Mouse (Mus musculus): ENCODE measurements around the gene Prr18. TPM values are rescaled to one million over a fixed set of nuclear protein-coding genes. Genes with fewer than 3 reads are reported as not detected.

The Prr18 gene
- total RNA-seq, 2 experiments from 2014 or later: 0.14 to 0.18 TPM

DNA sequence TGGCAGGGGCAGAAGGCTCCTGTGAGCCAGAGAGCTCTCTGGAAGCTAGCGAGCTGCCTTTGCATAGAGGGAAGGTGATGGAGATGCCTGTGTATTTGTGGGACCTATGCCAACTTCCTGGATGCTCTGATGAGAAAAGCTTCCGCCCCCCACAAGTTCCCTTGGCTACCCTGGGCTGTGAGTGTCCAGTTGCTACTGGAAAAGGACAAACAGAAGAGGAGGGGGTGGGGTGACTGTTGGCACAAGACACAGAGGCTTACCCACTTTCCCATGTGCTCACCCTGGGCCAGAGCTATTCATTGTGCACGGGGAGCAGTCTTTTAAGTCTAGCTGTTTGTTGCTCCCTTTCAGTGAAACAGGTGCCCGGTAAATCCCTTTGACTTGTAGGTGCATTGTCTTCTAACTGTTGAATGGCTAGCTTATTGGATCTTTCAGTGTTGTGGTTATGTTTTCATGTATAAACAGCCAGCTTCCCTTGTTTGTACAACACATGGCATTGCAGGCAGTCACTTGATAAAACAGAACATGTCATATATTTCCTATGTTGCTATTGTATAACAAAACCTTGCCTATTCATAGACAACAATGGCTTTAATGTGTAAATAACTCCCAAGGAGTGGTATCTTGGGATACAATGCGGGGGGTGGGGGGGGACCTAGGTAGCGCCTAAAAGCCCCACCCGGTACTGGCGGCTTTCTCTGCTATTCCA, 2.6 kb downstream of the Prr18 start:
- intact Hi-C loops (cut with DNase I; ENCODE audit: low total_unique reads): no loop called here
- no peak for DNase-seq

DNA sequence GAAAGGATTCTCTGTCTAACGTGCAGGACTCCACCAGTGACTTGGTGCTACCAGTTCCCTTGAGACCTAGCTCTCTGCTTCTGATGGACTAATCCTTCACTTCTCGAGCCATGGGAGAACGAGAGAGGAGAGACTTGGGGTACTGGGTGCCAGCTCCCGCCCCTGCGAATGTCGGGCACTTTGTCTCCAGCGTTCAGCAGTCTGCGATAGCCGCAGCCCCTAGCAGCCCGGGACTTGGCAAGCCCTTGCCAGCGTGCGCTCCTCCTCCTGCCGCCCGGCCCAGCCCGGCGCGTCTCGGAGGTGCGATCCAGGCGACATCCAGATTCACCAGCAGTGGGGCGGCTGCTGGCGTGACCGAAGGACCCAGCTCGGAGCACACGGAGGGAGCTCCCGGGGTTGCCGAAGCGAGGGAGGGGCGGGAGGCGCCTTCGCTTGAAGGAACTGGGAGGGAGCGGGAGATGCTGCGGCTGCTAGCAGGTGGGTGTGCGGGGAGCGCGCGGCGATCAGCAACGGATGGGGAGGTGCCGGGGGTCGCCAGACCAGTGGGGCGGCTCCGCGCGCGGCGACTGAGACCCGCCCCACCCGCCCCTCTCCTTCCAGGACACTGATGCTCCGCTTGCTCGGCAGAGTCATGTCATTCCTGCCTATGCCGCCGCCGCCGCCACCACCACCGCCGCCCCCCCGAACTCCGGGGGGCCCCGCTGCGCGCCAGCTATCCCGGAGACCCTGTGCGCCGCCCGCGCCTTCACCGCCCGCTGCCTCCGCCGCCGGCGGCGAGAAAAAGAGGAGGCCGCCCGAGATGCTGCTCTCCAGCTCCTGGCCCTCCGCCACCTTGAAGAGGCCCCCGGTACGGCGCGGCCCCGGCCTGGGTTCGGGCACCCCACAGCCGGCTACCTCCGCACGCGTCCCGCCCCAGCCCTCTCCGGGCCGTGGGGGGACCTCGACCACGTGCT, 3.4 kb downstream of the Prr18 start:
- intact Hi-C loops (cut with DNase I; ENCODE audit: low total_unique reads): no loop called here
- DNase-seq: peak; percentile 16

DNA sequence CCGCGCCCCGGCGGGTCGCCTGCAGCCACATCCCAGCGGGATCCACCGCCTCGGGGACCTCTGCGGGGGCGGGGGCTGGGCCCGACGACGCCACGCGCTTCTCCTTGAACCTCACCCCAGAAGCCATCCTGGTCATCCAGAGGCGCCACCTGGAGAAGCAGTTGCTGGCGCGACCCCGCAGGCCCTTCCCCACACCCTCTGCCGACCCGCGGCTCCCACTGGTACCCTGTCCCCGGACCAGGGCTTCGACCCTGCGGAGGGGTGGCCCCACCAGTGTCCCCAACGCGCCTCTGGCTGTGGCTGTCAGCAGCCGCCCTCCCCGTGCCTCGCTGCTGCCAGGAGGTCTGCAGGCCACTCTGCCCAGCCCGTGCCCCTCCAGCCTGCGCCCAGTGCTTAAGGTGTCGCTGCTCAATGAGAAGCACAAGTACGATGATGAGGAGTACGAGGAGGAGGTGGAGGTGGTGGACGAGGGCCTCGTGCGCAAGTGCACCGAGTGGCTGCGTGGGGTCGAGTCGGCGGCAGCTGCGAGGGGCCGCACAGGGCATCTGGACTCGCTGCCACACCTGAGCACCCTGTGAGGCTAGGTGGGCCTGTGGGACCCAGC, 4.2 kb downstream of the Prr18 start:
- DNase-seq: no peak
- intact Hi-C loops (cut with DNase I; ENCODE audit: low total_unique reads): no loop called here

DNA sequence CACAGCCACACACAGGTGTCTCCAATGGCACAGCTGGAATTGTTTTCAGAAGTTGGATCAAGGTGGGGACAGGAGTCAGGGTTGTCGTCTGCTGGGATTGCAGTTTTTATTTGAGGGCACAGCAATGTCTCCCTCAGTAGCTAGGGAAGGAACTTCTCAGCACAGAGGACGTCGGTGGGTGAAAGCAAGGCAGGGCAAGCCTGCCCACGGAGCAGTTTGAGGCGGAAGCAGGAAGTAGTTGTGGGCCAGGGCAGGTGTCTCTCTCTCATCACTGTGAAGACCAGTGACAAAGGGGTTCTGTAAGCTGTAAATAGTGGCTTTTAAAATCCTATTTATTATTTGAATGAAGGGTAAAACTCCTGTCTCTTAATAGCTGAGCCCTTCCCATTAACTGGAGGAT, 5.4 kb downstream of the Prr18 start:
- intact Hi-C loops (cut with DNase I; ENCODE audit: low total_unique reads): no loop called here

DNA sequence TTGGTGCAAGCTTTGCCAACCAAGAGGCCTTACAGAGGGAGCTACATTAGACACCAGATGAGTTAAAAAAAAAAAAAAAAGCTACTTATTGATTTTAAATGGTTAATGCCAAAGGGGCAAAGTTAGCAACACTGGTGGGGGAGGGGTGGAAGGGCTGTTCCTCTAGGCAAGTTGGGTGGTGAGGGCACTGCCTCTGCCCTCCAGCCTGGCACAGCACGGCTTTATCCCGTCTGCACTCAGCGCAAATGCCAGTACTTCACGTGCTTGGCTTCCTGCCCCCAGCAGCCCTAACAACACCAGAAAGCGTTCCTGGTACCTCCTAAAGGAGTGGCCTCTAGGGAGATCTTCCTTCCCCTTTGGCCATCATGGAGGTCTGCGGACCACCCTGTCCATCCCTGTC, 6.2 kb downstream of the Prr18 start:
- DNase-seq: no peak
- intact Hi-C loops (cut with DNase I; ENCODE audit: low total_unique reads): no loop called here

More for the DNA sequence above, 5.4 kb downstream of the Prr18 start:
- DNase-seq: no peak

DNA sequence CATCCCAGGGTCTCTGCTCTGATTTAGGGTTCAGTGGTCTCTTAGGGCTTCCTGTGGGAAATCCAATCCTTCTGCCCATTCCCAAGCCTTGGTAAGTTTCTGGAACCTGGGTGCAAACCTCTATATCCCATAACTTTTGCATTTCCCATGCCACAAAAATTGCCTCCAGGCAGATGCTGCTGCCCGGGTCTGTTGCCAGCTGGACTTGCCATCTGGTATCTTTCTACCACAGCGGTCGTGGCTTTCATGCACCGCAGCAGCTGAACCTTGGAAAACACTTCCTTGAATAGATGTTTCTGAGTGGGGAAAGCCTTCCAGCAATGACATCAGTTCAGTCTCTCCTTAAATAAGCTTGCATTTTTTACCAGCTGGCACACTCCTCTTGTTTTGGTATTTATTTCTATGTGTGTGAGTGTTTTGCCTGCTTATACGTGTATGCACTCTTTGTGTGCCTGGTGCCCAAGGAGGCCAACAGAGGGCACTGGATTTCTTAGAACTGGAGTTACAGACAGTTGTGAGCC, 10.6 kb downstream of the Prr18 start:
- no peak for DNase-seq
- intact Hi-C loops (cut with DNase I; ENCODE audit: low total_unique reads): no loop called here

DNA sequence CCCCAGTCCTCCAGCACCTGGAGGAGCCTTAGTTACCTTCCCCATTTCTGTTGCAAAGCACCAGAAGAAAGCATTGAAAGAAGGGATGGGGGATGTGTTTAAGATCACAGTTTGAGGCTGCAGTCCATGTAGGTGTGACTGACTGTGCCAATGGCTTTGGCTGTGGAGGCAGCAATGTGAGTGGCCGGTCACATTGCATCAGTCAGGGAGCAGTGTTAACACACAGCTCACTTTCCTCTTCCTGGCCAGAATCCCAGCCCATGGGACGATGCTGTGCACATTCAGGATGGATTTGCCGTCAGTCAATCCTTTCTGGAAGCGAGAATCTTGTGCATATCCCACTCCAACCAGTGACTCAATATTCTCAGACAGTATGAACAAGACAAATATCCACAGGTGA, 11.7 kb downstream of the Prr18 start:
- DNase-seq: no peak
- intact Hi-C loops (cut with DNase I; ENCODE audit: low total_unique reads): no loop called here

DNA sequence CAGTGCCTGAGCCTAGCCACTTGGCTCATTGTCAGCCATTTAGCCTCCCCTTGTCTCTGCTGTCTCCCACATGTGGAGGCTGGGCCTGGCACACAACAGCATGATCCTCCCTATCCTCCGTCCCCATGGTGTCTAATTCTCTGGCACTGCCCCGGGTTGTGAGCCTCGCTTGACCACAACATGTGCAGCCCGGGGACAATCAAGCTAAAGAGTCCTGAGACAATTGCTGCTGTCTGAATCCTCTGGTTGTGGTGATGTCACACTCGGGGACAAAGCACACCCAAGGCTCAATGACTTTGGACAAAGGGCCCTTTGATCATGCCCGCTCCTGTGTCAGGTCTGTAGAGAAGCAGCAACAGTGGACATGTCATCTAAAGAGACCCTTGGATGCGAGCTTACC, 13.8 kb downstream of the Prr18 start:
- intact Hi-C loops (cut with DNase I; ENCODE audit: low total_unique reads): no loop called here
- no peak for DNase-seq

DNA sequence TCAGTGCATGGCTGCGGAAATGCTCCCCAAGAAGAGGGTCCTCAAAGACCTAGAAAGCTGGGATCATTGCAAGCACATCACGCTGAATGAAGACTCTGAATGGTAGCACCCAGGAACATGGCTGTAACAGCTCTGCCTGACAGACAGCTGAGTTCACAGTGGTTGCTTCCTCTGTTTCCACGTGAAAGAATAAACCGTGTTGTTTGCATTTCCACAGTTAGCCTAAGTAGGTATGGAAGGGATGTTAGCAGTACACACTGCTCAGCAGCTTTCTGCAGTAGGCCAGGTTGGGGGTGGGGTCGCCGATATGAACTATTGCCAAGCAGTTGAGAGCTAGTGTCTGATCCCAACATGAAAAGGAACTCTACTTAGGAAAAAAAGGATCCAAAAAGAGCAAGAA, 18.4 kb downstream of the Prr18 start, which contains the start of gene T2:
Gene T2 (plus strand): TSS at position 301 of the 400 bp plus-strand sequence.
- no peak for DNase-seq
- intact Hi-C loops (cut with DNase I; ENCODE audit: low total_unique reads): no loop called here

DNA sequence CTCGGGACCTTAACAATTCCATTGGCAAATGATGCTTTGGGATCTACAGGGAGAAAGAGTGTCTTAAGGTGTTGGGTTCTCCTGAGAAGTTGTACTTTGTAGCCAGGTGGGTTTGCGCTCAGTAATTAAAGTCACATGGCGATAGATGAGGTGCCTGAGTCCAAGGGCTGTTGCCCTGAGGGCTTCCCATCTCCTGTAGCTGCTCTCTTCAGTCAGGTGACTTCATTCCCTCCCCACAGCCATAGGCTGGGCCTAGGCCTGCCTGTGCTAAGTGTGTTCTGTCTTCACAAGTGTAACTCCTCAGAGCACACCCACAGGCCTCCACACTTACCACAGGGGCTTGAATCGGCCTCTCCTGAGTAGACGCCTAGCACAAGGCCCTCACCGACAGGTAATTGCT, 20.2 kb downstream of the Prr18 start:
- intact Hi-C loops (cut with DNase I; ENCODE audit: low total_unique reads): no loop called here
- no peak for DNase-seq

DNA sequence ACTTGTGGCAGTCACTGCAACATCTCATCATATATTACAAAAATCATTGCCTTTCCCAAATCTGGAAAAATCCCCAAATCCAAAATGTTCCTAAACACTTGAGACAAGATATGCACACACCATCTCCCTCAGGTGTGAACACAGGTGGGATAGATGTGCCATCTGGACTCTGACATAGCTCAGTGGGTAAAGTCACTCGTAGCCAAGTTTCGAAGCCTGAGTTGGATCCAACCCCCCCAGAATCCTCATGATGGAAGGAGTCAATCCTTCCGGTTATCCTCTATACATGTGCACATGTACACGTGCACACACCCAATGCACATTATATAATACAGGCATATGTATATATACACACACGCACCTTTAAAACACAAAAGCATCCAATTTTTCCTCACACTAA, 23.6 kb downstream of the Prr18 start:
- no peak for DNase-seq
- intact Hi-C loops (cut with DNase I; ENCODE audit: low total_unique reads): no loop called here

DNA sequence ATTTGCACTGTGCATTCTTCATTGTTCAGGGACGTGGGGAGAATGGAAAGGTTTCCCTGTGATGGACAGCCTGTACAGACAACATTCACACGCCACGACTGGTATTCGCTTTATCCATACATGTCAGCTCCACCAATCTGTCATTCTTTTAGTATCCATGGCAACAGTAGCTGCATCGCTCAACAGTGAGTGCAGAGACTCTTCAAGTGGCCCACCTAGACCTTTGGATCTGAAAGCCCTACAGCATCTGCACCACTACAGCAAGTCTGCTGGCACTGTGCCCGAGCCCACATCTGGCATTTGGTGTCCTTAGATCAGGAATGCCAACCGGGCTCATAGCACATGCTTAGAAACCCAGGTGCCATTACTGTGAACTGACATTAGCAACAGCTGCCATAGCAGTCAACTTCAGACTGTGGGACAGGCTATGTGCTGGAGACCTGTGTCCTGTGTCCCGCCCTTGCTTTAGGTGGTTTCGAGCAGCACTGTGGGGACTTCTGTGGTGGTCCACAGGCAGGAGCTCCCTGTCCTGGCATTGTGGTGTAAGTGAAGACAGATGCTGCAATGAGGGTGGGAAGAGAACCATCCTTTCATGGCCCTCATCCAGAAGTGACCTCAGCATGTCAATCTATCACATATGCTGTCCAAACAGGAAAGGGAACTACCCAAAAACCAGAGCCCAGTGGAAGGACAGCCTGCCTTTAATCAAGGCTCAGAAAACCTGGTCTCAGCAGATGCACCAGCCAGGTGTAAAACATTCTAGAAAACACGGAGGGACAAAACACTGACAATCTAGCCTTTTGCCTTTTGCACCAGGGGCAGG, 24.2 kb downstream of the Prr18 start:
- no peak for DNase-seq
- intact Hi-C loops (cut with DNase I; ENCODE audit: low total_unique reads): no loop called here

DNA sequence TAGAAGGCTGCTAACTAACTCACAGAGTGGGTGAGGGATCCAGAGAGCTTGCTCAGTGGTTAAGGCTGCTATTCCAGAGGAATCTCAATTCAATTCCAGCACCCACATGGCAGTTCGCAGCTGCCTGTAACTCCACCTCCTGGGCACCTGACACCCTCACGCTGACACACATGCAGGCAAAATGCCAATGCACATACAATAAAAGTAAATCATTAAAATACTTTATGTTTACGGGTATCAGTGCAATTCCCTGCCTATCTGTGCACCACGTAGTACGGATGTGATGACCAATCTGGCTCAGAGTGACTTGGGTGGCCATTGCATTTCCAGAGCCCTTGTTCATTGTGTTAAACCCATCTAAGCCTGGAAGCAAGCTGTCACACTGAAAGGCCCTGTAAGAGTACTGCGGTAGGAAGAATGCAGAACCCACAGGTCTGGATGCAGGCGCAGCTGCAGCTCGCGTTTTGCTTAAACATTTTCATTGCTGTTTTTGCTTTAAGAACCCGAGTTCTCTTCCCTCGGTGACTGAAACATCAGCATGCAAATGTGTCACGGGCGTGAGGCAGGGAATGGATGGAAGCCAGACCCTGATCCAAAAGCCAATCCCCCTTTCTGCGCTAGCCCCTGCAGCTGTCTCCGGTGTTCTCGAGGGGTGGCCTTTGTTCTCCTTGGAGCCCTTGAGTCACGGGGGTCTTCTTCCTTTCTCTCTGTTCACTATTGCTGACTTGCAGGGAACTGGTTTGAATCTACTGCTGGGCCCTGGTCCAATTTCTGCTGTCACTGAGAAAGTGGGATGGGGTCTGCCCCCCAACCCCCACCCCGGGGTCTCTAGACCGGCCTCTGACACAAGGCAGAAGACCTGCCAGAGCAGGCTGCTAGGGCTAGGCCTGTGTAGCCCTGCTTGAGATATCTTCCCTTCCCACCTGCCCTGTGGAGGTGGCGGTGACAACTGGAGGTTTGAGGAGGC, 30.5 kb downstream of the Prr18 start:
- intact Hi-C loops (cut with DNase I; ENCODE audit: low total_unique reads): no loop called here
- DNase-seq: no peak

DNA sequence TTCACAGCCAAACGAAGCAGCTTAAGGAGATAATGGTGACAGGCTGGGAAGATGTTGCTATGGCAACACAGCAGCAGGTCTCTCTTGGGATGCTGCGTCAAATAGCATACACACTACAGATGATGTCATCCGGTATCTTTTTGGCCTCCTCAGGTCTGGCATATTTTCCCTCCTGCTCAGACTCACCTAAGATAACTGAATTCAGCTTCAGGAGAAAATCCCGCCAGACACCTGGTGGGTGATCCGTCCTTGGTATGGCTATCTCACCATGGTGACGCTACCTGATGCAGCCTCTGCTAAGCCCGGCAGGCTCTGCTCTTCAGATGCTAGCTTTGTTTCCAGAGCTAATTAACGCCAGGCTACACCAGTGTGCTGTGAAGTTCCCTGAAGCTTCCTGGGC, 31.3 kb downstream of the Prr18 start:
- intact Hi-C loops (cut with DNase I; ENCODE audit: low total_unique reads): no loop called here
- DNase-seq: no peak

DNA sequence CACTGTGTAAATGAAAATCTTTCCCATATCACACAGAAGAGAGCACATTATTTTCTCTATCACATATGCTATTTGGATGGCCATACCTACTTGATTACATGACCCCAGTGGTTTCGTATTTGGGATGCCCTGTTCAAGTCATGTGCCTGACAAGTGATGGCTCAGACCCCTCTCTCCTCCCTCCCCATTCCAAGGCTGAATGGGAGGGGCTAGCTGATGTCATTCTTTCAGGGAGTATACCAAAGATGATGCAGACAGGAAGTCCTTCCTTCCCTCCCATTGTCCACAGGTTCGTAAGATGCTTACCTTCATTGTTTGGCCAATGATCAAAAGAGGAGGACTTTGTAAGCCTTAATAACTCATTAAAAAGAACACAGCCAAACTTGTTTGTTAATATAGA, 31.9 kb downstream of the Prr18 start:
- DNase-seq: no peak
- intact Hi-C loops (cut with DNase I; ENCODE audit: low total_unique reads): no loop called here

DNA sequence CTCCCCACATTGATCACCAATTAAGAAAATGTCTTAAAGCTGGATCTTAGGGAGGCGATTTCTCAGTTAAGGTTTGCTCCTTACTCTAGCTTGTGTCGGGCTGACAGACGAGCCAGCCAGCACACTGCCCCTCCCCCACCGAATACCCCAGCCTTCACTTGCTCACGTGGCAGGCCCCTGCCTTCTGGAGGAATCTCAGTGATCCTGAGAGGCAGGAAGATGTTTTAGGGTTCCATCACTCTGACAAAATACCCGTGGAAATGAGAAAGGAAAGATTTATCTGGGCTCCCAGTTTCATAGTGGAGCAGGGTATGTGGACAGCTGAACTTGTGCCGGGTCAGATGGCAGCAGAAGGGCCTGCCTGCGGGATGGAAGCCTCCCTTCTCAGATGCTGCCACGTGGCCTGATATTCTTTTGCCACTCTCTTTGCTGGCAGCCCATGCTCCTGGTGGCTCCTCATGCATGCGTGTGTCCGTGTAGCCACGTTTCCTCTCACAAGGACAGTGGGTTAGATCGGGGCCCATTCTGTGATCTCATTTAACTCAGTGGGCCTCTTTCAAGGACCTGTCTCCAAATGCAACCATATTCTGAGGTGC, 33.5 kb downstream of the Prr18 start:
- intact Hi-C loops (cut with DNase I; ENCODE audit: low total_unique reads): loop anchor here (5.0 to 10.0 kb wide), 2 partner anchors 56 to 108 kb away; partner anchors contain the start of gene Sft2d1
- no peak for DNase-seq

DNA sequence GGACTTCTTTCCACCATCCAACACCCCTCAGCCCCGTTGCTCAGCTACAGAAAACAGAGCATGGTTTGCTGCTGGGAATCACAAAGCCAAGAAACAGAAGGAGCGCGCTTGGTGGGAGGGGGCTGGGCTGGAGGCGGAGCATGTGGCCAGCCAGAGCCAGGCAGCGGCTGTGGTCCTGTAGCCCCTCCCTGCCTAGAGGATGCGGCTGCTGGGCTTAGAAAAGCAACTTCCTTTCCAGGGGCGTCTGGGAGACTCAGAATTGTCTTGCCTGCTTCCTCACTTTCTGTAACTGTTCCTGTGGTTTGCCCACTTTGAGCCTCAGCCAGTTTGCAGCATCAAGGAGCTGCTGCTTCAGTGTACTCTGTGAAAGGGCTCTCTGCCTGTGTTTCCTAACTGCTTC, 34.6 kb downstream of the Prr18 start:
- DNase-seq: peak; percentile 74
- intact Hi-C loops (cut with DNase I; ENCODE audit: low total_unique reads): loop anchor here (5.0 to 10.0 kb wide), 2 partner anchors 57 to 110 kb away; partner anchors contain the start of gene Sft2d1
